19 mouse cellular contexts compared by ENCODE assay signal in the genomic region with DNA sequence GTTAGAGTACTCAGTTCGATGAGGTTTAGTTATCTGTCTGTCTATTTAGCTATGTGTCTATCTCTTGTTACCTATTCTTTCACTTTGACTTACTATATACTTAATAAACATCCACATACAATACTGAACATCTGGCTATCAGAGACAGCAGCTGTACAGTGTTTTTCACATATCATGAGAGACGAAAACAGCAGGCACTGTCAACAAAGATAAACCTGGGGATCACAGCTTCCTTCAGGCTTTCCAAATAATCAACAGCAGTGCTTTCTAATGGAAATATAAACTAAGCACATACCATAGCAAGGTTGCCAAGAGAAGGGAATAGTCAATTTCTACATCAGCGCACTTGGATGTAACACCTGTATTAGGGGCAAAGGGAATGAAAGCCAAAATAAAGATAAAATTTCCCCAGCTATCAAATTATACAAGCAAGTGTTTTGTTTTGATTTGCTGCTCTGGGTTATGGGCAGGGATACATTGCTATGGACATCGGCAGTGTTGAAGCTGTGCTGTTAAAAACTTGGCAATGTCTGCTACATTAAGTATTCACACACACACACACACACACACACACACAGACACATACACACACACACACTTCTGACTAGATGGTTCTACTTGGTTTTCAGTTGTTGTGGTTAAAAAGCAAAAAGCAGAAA. TPM values are rescaled to one million over a fixed set of nuclear protein-coding genes. Genes with fewer than 3 reads are reported as not detected.
DNase-seq lines count a peak whose midpoint lies in the region; ATAC-seq and TF ChIP-seq lines count a peak whose summit lies in the region.
"Had no signal": no experiment of that assay in that cellular context is flagged by ENCODE, and none has a peak within 500 bp of the region (broad histone marks: within the 10 kb centered on the region; RNA-seq: fewer than 3 reads in every experiment).

No protein-coding gene starts in this region.

- H3K4me3 ChIP-seq in gastrocnemius, adult 2 months = no peak overlapping the region
- no peak overlapping the region for H3K4me3 ChIP-seq in lung, embryonic 14.5 days (ENCODE audit: low read depth, low read length)
- H3K4me3 ChIP-seq in kidney, embryonic 16.5 days (ENCODE audit: low read length) = no peak overlapping the region
- H3K4me3 ChIP-seq: embryonic facial prominence, embryonic 15.5 days; forebrain, embryonic 15.5 days; heart, adult 2 months; heart, embryonic 15.5 days had no signal

- DNase-seq in gastrocnemius, adult 2 months = no peak
- DNase-seq in gastrocnemius, adult 8-10 months (ENCODE audit: low spot score in 2 of 2) = no peak
- peak; percentile 73 for DNase-seq in lung, embryonic 14.5 days
- no peak for DNase-seq in lung, postnatal 14 days
- peak; percentile 15 for DNase-seq in 416B (ENCODE audit: low read depth)
- DNase-seq: adrenal gland, postnatal 10 days; cerebellum, adult 11 months; cerebellum, adult 8-10 months; cerebellum, postnatal 14 days; embryo, embryonic 11 days; gastrocnemius, postnatal 14 days; heart, adult 2 months; heart, postnatal 14 days had no signal

- 36% methylated on average over 4 of the region's 4 CpGs for WGBS in lung, embryonic 14.5 days
- WGBS in kidney, embryonic 16.5 days = 81% methylated on average over 4 of the region's 4 CpGs

- no peak overlapping the region for H3K9ac ChIP-seq in lung, embryonic 14.5 days
- no peak overlapping the region for H3K9ac ChIP-seq in kidney, embryonic 16.5 days (replicated peaks; ENCODE audit: low read length)
- H3K9ac ChIP-seq: embryonic facial prominence, embryonic 15.5 days; forebrain, embryonic 15.5 days; heart, embryonic 15.5 days had no signal

- H3K4me2 ChIP-seq in lung, embryonic 14.5 days = no peak overlapping the region
- H3K4me2 ChIP-seq in kidney, embryonic 16.5 days (replicated peaks; ENCODE audit: low read depth, low read length) = no peak overlapping the region
- H3K4me2 ChIP-seq: embryonic facial prominence, embryonic 15.5 days; forebrain, embryonic 15.5 days; heart, embryonic 11.5 days; heart, embryonic 15.5 days had no signal

- peak; percentile 59 for ATAC-seq in lung, embryonic 14.5 days (ENCODE audit: insufficient read depth)
- peak; percentile 48 for ATAC-seq in megakaryocyte-erythroid progenitor cell, adult 5-6 weeks (replicated peaks; ENCODE audit: low FRiP score, low TSS enrichment, poor library complexity, severe bottlenecking)
- no peak for ATAC-seq in kidney, embryonic 16.5 days (ENCODE audit: low FRiP score, low TSS enrichment)
- ATAC-seq: forebrain, embryonic 15.5 days had no signal

- H3K9me3 ChIP-seq in lung, embryonic 14.5 days (ENCODE audit: low read depth, low read length) = no peaks in the 10 kb centered on the region
- no peaks in the 10 kb centered on the region for H3K9me3 ChIP-seq in kidney, embryonic 16.5 days (ENCODE audit: low read length)
- H3K9me3 ChIP-seq: embryonic facial prominence, embryonic 15.5 days; forebrain, embryonic 15.5 days; heart, embryonic 15.5 days had no signal

- H3K27me3 ChIP-seq in lung, embryonic 14.5 days (ENCODE audit: insufficient read depth, low read length) = no peaks in the 10 kb centered on the region
- H3K27me3 ChIP-seq in kidney, embryonic 16.5 days (ENCODE audit: insufficient read depth, low read length) = no peaks in the 10 kb centered on the region
- H3K27me3 ChIP-seq: embryonic facial prominence, embryonic 15.5 days; forebrain, embryonic 15.5 days; heart, embryonic 15.5 days had no signal

- intact Hi-C loops in gastrocnemius, adult 2 months (cut with DNase I) = loop anchor here (2.0 kb wide), 1 partner anchor 24 kb away; no protein-coding TSS in a partner anchor

- H3K36me3 ChIP-seq in lung, embryonic 14.5 days (ENCODE audit: insufficient read depth) = no peaks in the 10 kb centered on the region
- H3K36me3 ChIP-seq in kidney, embryonic 16.5 days (ENCODE audit: insufficient read depth, low read length) = no peaks in the 10 kb centered on the region
- H3K36me3 ChIP-seq: embryonic facial prominence, embryonic 15.5 days; forebrain, embryonic 15.5 days; heart, embryonic 15.5 days had no signal

- H3K27ac ChIP-seq in gastrocnemius, adult 2 months = peak overlapping the region; percentile 86
- no peak overlapping the region for H3K27ac ChIP-seq in lung, embryonic 14.5 days (ENCODE audit: low read depth)
- H3K27ac ChIP-seq in kidney, embryonic 16.5 days (ENCODE audit: low read length) = no peak overlapping the region
- H3K27ac ChIP-seq: embryonic facial prominence, embryonic 15.5 days; forebrain, embryonic 15.5 days; heart, embryonic 15.5 days had no signal

- H3K4me1 ChIP-seq in lung, embryonic 14.5 days (ENCODE audit: insufficient read depth) = peaks cover 11% of the 10 kb centered on the region; the same call in 1 of the 2 replicates
- peaks cover 14% of the 10 kb centered on the region for H3K4me1 ChIP-seq in kidney, embryonic 16.5 days (ENCODE audit: insufficient read depth, low read length)
- H3K4me1 ChIP-seq: forebrain, embryonic 15.5 days had no signal

- no peak for TF ChIP-seq CTCF in gastrocnemius, adult 2 months (IDR thresholded peaks at IDR 0.05)
- TF ChIP-seq CTCF in lung, embryonic 14.5 days (IDR thresholded peaks at IDR 0.05; ENCODE audit: low read depth) = no peak

RNA-seq across cellular contexts. Expression of a gene that starts 35.2 kb away (rescaled TPM):
- 10 to 100 TPM; 38.7 to 38.9 TPM for total RNA-seq in gastrocnemius, adult 2 months (2021)
- 10 to 100 TPM; 35.9 to 51.9 (median 37.8) TPM for total RNA-seq in gastrocnemius, adult 8-10 months (2022)
- polyA plus RNA-seq in lung, embryonic 14.5 days (2014; fragmentation: Nextera tagmentation; extraction: Ambion mirVana) = 53.1 and 55.2 TPM in 2 replicates
- total RNA-seq in megakaryocyte-erythroid progenitor cell, adult 5-6 weeks (2014; fragmentation: Nextera tagmentation) = 53.0 and 55.6 TPM in 2 replicates
- total RNA-seq in megakaryocyte-erythroid progenitor cell, adult 5-6 weeks (2017) = 30.3 and 41.7 TPM in 2 replicates
- polyA plus RNA-seq in kidney, embryonic 16.5 days (2015; fragmentation: Nextera tagmentation; extraction: Ambion mirVana) = 49.3 and 57.6 TPM in 2 replicates

Comparison
In these comparisons a context has a peak if more than half of its experiments do, and no peak if none do; other contexts are left out.
1. DNase-seq: peak in lung, embryonic 14.5 days (single experiment) and 416B (single experiment); none in gastrocnemius, adult 2 months (single experiment), gastrocnemius, adult 8-10 months (0 of 2) and lung, postnatal 14 days (single experiment).